In the genomic region with DNA sequence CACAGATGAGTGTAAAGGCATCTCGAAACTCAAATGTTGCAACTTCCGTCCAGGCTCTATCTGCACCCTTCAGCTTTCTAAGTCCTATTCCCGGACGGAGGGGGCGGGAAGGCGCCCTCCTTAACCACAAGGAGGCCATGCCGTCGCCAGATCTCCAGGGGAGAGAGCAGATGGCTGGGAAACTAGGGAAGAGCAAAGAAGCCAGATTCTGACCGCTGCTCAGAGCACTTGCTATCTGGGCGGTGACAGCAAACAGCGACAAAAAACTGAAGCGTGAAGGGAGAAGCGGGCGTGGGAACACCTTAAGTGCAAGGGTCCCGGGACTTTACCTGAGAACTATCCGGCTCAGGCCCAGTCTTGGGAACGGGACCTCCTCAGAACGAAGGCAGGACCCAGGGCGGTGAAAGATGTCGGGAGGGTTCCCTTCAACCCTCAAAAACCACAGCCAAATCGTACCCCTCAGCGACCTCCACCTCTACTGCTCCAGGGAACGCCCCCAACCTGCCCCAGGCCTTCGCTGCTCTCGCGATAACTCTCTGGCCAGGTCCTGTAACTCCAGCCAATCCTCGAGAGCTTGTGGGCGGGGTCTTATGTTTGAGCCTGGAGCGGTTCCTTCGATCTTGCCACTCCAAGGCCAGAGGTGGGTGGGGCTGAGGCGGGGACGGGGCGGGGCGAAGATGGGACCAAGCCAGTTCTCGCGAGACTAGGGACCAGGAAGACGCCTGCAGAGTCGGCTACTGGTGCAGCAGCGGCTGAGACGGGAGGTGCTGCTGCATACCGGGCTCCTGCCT, we compare ENCODE assay signal across 8 mouse cellular contexts. TPM values are rescaled to one million over a fixed set of nuclear protein-coding genes. Genes with fewer than 3 reads are reported as not detected.
DNase-seq lines count a peak whose midpoint lies in the region; ATAC-seq lines count a peak whose summit lies in the region.

Gene Pign, minus strand, starts transcription at position 507 of the 791 bp plus-strand sequence.
Gene Relch, plus strand, starts transcription at position 691 of the 791 bp plus-strand sequence.

- peak within 1 kb of the TSS; percentile 82 for H3K4me2 ChIP-seq in kidney, embryonic 15.5 days

- H3K27ac ChIP-seq in heart, embryonic 10.5 days: peak within 1 kb of the TSS; percentile 84
- peak within 1 kb of the TSS; percentile 92 for H3K27ac ChIP-seq in kidney, embryonic 15.5 days

- H3K4me1 ChIP-seq in heart, embryonic 10.5 days: peaks cover 11% of the 10 kb centered on the region; the same call in 1 of the 2 replicates
- peaks cover 22% of the 10 kb centered on the region for H3K4me1 ChIP-seq in kidney, embryonic 15.5 days

- H3K36me3 ChIP-seq in heart, embryonic 10.5 days: peaks cover 7% of the 10 kb centered on the region; the same call in 1 of the 2 replicates
- H3K36me3 ChIP-seq in kidney, embryonic 15.5 days: peaks cover 2% of the 10 kb centered on the region; the same call in 1 of the 2 replicates

- DNase-seq in B cell, adult 2 months: peak; percentile 95 to 98
- DNase-seq in brain, adult 2 months (ENCODE audit: low read depth, low spot score): peak; percentile 100
- DNase-seq in heart, embryonic 10.5 days (ENCODE audit: low spot score): peak; percentile 100
- DNase-seq in liver: peak; percentile 100
- DNase-seq in spleen, postnatal 4 days (ENCODE audit: low spot score in 2 of 2): peak; percentile 99

- peak within 1 kb of the TSS; percentile 84 for H3K9ac ChIP-seq in kidney, embryonic 15.5 days

- peak; percentile 92 for ATAC-seq in erythroblast, adult 5-6 weeks (replicated peaks; ENCODE audit: low FRiP score, poor library complexity, severe bottlenecking)
- ATAC-seq in kidney, embryonic 15.5 days (replicated peaks; ENCODE audit: low FRiP score): peak; percentile 99
- peak; percentile 98 for ATAC-seq in monocyte, adult 5-6 weeks (replicated peaks; ENCODE audit: insufficient number of reproducible peaks, low FRiP score, low TSS enrichment, poor library complexity, severe bottlenecking)

- no peaks in the 10 kb centered on the region for H3K9me3 ChIP-seq in heart, embryonic 10.5 days
- no peaks in the 10 kb centered on the region for H3K9me3 ChIP-seq in kidney, embryonic 15.5 days (replicated peaks)

- H3K4me3 ChIP-seq in heart, embryonic 10.5 days: peak within 1 kb of the TSS; percentile 87
- H3K4me3 ChIP-seq in kidney, embryonic 15.5 days (replicated peaks): peak within 1 kb of the TSS; percentile 91

- WGBS in heart, embryonic 10.5 days: under 1% methylated on average over 41 of the region's 41 CpGs
- under 1% methylated on average over 41 of the region's 41 CpGs for WGBS in kidney, embryonic 15.5 days

- H3K27me3 ChIP-seq in heart, embryonic 10.5 days (ENCODE audit: insufficient read depth, poor library complexity, severe bottlenecking): no peaks in the 10 kb centered on the region
- H3K27me3 ChIP-seq in kidney, embryonic 15.5 days: no peaks in the 10 kb centered on the region

RNA-seq across cellular contexts. Expression of gene Pign, which starts in this region (rescaled TPM):
- total RNA-seq in erythroblast, adult 5-6 weeks (2015; ENCODE audit: low replicate concordance): 5.9 and 8.5 TPM in 2 replicates
- 9.4 and 10.7 TPM in 2 replicates for total RNA-seq in erythroblast, adult 5-6 weeks (2017; ENCODE audit: low replicate concordance)
- 12.8 and 14.9 TPM in 2 replicates for polyA plus RNA-seq in heart, embryonic 10.5 days (2016; fragmentation: Nextera tagmentation; extraction: Ambion mirVana)
- 14.0 and 15.2 TPM in 2 replicates for polyA plus RNA-seq in kidney, embryonic 15.5 days (2015; fragmentation: Nextera tagmentation; extraction: Ambion mirVana)
- 23.6 to 55.7 TPM (median 29.9 TPM) in 3 replicates for total RNA-seq in monocyte, adult 5-6 weeks (2017)

RNA-seq across cellular contexts. Expression of gene Relch, which starts in this region (rescaled TPM):
- total RNA-seq in erythroblast, adult 5-6 weeks (2015; ENCODE audit: low replicate concordance): 28.1 and 35.1 TPM in 2 replicates
- total RNA-seq in erythroblast, adult 5-6 weeks (2017; ENCODE audit: low replicate concordance): 23.5 and 30.0 TPM in 2 replicates
- 21.4 and 21.8 TPM in 2 replicates for polyA plus RNA-seq in heart, embryonic 10.5 days (2016; fragmentation: Nextera tagmentation; extraction: Ambion mirVana)
- polyA plus RNA-seq in kidney, embryonic 15.5 days (2015; fragmentation: Nextera tagmentation; extraction: Ambion mirVana): 23.9 and 24.2 TPM in 2 replicates
- 57.6 to 91.4 TPM (median 58.8 TPM) in 3 replicates for total RNA-seq in monocyte, adult 5-6 weeks (2017)

Comparison
In these comparisons a context has a peak if more than half of its experiments do, and no peak if none do; other contexts are left out.
1. Peak in every context shown above with its lines: DNase-seq, ATAC-seq, H3K4me3 ChIP-seq and H3K27ac ChIP-seq.